Mouse (Mus musculus) intestine, postnatal 0 days (tissue): ENCODE results near the gene Cmtm3. TPM values are rescaled to one million over a fixed set of nuclear protein-coding genes. Genes with fewer than 3 reads are reported as not detected.
"Not testable (repeated sequence)": the region's sequence is repeated elsewhere in the genome, so short reads cannot be mapped to it uniquely, and the experiment has no call there.

Experiments
- ATAC-seq: fragments of 200-750 bp; cut with Nextera tagmentation; 2 replicates; pipeline ENCODE4 v1.8.0; 2017; ENCODE audit warnings: mild to moderate bottlenecking, moderate TSS enrichment, moderate library complexity
- H3K27ac ChIP-seq: fragments of 300-500 bp; sonication (generic); 2 replicates; pipeline ENCODE4 v1.5.1; 2014; ENCODE audit warnings: mild to moderate bottlenecking, low read depth, low read length, moderate library complexity
- H3K27me3 ChIP-seq: fragments of 300-500 bp; sonication (generic); replicated peaks from 2 replicates; pipeline ENCODE4 v1.6.1; 2014; ENCODE audit warnings: low read length, mixed read lengths; ENCODE audit not compliant: control insufficient read depth, insufficient read depth
- H3K36me3 ChIP-seq: fragments of 300-500 bp; sonication (generic); 2 replicates; pipeline ENCODE4 v1.6.1; 2014; ENCODE audit warnings: mild to moderate bottlenecking, moderate library complexity; ENCODE audit not compliant: control insufficient read depth, insufficient read depth
- H3K4me1 ChIP-seq: fragments of 300-500 bp; sonication (generic); replicated peaks from 2 replicates; pipeline ENCODE4 v1.6.1; 2014; ENCODE audit warnings: antibody characterized with exemption, low read length, mixed read lengths; ENCODE audit not compliant: control insufficient read depth, insufficient read depth
- H3K4me2 ChIP-seq: fragments of 300-500 bp; sonication (generic); replicated peaks from 2 replicates; pipeline ENCODE4 v1.6.1; 2014; ENCODE audit warnings: low read depth, mild to moderate bottlenecking, moderate library complexity
- H3K4me3 ChIP-seq: fragments of 300-500 bp; sonication (generic); 2 replicates; pipeline ENCODE4 v1.5.1; 2014; ENCODE audit warnings: low read depth, low read length
- H3K9ac ChIP-seq: fragments of 300-500 bp; sonication (generic); 2 replicates; pipeline ENCODE4 v1.6.1; 2014; ENCODE audit warnings: mild to moderate bottlenecking, low read depth, low read length
- H3K9me3 ChIP-seq: fragments of 300-500 bp; sonication (generic); 2 replicates; pipeline ENCODE4 v1.6.1; 2016; ENCODE audit warnings: mixed run types; ENCODE audit not compliant: control insufficient read depth
- CTCF ChIP-seq: sonication (generic); IDR thresholded peaks from 2 replicates; pipeline ENCODE4 v1.5.1; 2016; ENCODE audit warnings: low read depth, mild to moderate bottlenecking, control low read depth, antibody characterized with exemption, moderate library complexity
- WGBS: fragments of 180-500 bp; shearing (Covaris S2); extraction: QIAGEN DNeasy Blood & Tissue Kit; methylation state at CpG from one replicate; pipeline ENCODE4 v1.1.7; 2014; 5-methylcytosine and 5-hydroxymethylcytosine counted together
- polyA plus RNA-seq: library from polyadenylated mRNA; unstranded; fragments of >200 nt; fragmentation: Nextera tagmentation; extraction: Ambion mirVana; gene quantifications from 2 replicates; pipeline ENCODE4 v1.2.1, GENCODE M21; 2015

The Cmtm3 gene
- 40.3 and 40.5 TPM in 2 replicates for polyA plus RNA-seq

DNA sequence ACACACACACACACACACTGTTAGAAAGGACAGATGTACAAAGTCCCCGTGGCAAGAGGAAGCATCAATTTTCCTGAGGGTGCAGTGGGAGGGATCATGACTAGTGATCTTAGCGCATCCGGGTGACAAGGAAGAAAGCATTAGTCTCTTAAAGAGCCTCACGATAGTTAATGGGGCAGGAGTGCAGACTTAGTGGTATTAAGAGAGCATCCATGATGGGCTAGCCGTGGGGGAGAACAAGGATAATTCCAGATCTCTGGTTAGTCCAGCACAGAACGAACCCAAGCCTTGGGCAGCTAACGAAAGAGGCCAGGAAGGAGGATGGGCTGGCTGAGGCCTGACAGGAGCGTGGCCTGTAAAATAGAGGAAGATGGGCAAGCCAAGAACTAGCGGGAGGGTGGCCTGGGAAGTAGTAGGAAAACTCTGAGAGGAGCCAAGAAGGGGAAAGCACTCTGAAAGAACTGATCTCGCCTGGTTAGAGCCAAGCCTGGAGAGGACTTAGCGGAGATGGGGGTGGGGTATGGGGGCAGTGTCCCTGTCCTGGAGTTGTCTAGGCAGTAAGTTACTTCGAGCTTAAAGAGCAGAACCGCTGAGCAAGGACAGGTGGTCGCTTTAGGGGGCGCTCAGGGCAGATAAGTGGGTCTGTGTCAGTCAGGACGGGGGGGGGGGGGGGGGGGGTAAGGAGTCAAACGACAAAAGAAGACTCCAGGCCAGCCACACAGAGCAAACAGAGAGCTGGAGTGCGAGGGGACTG, at the start of gene Cmtm3:
Gene Cmtm3 (plus strand): TSS at position 182 of the 754 bp plus-strand sequence.
- H3K27ac ChIP-seq, result peak within 1 kb of the TSS; percentile 61
- peak within 1 kb of the TSS; percentile 70 for H3K4me2 ChIP-seq
- no peaks in the 10 kb centered on the region for H3K9me3 ChIP-seq
- H3K4me3 ChIP-seq, result peak within 1 kb of the TSS; percentile 45
- 23% methylated on average over 17 of the region's 18 CpGs for WGBS
- H3K4me1 ChIP-seq, result 0 out of 2 replicates have a peak, but pooled peaks cover 3% of the 10 kb centered on the region
- peak within 1 kb of the TSS; percentile 56; the same call in 1 of the 2 replicates for H3K9ac ChIP-seq
- no peaks in the 10 kb centered on the region for H3K36me3 ChIP-seq
- no peak for TF ChIP-seq CTCF
- H3K27me3 ChIP-seq, result no peaks in the 10 kb centered on the region
- no peak for ATAC-seq

DNA sequence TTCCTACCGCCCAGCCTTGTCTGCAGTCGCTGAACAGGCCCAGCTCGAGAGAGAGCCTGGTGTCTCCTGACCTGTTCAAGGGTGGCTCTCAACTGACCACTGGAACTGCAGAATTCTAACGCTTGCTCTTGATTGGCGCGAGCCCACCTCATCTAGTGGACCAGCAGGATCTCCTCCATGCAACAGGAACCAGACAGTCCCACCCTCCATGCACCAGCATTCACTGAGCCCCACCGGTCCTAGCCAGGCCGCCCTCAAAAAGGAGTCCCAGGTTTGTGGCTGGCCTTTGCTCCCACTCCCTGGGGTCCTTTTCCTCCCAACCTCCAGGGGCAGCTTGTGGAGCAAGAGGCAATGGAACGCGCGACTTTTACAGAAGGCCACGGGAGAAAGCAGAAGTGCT, 46.1 kb upstream of the Cmtm3 start, which contains the start of gene Cmtm2a:
Gene Cmtm2a (minus strand): TSS at position 101 of the 400 bp plus-strand sequence.
- ATAC-seq, H3K27me3 ChIP-seq, H3K27ac ChIP-seq, H3K4me3 ChIP-seq, H3K36me3 ChIP-seq, H3K4me1 ChIP-seq, H3K9ac ChIP-seq, H3K9me3 ChIP-seq, H3K4me2 ChIP-seq: not testable (repeated sequence)
- WGBS, result 88% methylated on average over 12 of the region's 12 CpGs

DNA sequence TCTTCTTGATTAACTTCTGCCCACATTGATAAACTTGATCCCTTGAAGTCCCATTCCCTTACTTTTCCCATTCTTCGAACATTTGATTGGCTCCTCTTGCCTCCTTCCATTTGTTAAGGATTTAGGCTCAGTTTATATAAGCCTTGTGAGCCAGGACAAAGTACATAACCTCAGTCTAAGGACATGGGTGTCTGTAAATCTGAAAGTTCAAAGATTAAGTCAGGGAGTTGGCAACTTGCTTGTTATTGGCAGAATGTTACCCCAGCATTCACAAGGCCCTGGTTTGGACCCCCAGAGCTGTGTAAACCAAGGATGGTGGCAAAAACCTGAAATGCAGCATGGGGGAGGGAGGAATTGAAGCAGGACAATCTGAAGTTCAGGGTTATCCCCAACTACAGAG, 44.8 kb upstream of the Cmtm3 start:
- no peak for ATAC-seq
- TF ChIP-seq CTCF, result no peak

DNA sequence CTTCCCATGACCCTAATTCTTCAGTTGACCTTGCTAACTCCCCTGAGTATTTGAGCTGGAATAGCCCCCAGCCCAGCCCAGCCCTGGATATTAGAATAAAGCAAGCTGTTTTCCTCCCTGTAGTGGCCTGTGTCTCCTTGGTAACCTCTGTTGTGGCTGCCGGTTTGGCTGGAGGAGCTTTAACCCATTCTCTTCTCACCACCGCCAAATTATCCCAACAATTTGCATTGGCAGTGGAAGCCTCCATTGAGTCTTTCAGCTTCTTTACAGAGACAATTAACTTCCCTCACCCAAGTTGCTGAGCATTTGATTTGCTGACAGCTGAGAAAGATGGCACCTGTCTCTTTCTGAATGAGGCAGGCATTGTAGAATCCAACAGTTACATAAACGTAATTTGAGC, 37.6 kb upstream of the Cmtm3 start:
- not testable (repeated sequence) for H3K9ac ChIP-seq, H3K27ac ChIP-seq, H3K27me3 ChIP-seq, ATAC-seq, H3K4me3 ChIP-seq, H3K4me1 ChIP-seq, H3K4me2 ChIP-seq, H3K36me3 ChIP-seq, H3K9me3 ChIP-seq
- 32% methylated on average over 3 of the region's 3 CpGs for WGBS

More for the DNA sequence above, 44.8 kb upstream of the Cmtm3 start:
- no peaks in the 10 kb centered on the region for H3K36me3 ChIP-seq
- H3K4me2 ChIP-seq, result no peak overlapping the region
- no peak overlapping the region for H3K9ac ChIP-seq
- 65% methylated on average over 1 of the region's 1 CpGs for WGBS
- H3K27me3 ChIP-seq, result no peaks in the 10 kb centered on the region
- no peaks in the 10 kb centered on the region for H3K4me1 ChIP-seq
- no peaks in the 10 kb centered on the region for H3K9me3 ChIP-seq
- no peak overlapping the region for H3K4me3 ChIP-seq
- H3K27ac ChIP-seq, result no peak overlapping the region

DNA sequence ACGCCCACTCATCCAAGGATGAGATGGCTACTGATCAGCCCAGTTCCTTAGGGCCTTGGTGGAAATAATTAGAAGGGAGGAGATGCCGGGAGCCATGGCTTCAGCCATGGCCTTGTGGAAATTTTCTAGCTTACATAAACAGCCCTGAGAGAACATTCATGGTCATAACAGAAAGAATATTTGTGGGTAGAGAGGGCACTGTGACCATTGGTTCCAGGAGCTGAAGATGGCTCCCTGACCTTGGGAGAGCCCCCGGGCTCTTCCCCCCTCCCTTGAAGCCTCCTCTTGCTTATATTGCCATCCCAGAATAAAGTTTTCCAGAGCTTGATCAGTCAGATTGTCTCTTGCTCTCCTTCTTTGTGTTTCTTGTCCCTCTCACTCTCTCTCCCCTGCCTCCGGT, 36.7 kb upstream of the Cmtm3 start:
- not testable (repeated sequence) for ATAC-seq, H3K4me3 ChIP-seq, H3K9me3 ChIP-seq, H3K9ac ChIP-seq, H3K36me3 ChIP-seq, H3K27ac ChIP-seq, H3K4me2 ChIP-seq, H3K4me1 ChIP-seq, H3K27me3 ChIP-seq
- 93% methylated on average over 4 of the region's 4 CpGs for WGBS

DNA sequence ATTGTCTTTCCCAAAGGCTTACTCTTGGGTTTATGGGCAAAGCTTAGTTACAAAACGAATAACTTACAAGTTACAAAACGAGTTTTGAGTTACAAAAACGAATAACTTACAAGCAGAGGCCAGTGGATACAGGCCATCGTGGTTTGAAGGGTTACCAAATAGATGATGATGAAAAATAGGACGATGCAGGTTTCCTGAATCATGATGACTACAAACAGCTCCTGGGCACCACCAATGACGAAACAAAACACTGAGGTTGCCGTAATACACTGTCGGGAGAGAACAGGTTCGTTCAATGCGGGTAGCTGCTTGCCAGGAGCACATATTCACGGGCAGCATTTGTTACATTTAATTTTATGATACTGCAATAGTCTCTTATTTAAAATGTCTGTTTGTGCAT, 34.2 kb upstream of the Cmtm3 start:
- no peak overlapping the region for H3K4me3 ChIP-seq
- H3K9me3 ChIP-seq, result no peaks in the 10 kb centered on the region
- TF ChIP-seq CTCF, result no peak
- H3K4me1 ChIP-seq, result no peaks in the 10 kb centered on the region
- WGBS, result 85% methylated on average over 11 of the region's 11 CpGs
- no peak for ATAC-seq
- H3K27me3 ChIP-seq, result no peaks in the 10 kb centered on the region
- H3K9ac ChIP-seq, result no peak overlapping the region
- H3K36me3 ChIP-seq, result no peaks in the 10 kb centered on the region
- no peak overlapping the region for H3K27ac ChIP-seq
- no peak overlapping the region for H3K4me2 ChIP-seq

DNA sequence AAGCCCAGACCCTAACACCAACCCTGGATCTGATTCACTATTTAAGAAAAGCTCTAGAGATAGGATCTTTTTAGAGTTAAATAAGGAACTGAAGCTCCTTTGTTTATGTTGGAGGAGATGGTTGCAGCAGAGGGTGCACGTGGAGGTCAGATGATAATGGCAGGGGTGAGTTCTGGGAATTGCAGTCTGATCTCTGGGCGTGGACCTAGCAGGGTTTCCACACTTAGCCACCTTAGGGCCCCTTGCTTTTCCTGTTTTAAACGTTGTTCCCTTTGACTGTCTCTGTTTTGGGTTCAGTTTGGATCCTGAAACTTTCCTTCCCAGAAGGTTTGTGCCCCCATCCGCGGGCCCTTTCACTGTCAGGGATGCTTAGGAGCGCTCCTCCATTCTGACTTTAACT, 30.9 kb upstream of the Cmtm3 start:
- H3K27me3 ChIP-seq, H3K4me1 ChIP-seq, H3K4me3 ChIP-seq, H3K9me3 ChIP-seq, H3K27ac ChIP-seq, H3K4me2 ChIP-seq, H3K9ac ChIP-seq, H3K36me3 ChIP-seq: not testable (repeated sequence)
- WGBS, result 29% methylated on average over 6 of the region's 6 CpGs
- 0 out of 2 replicates have a peak, but pooled peaks have one; percentile 31 for ATAC-seq

DNA sequence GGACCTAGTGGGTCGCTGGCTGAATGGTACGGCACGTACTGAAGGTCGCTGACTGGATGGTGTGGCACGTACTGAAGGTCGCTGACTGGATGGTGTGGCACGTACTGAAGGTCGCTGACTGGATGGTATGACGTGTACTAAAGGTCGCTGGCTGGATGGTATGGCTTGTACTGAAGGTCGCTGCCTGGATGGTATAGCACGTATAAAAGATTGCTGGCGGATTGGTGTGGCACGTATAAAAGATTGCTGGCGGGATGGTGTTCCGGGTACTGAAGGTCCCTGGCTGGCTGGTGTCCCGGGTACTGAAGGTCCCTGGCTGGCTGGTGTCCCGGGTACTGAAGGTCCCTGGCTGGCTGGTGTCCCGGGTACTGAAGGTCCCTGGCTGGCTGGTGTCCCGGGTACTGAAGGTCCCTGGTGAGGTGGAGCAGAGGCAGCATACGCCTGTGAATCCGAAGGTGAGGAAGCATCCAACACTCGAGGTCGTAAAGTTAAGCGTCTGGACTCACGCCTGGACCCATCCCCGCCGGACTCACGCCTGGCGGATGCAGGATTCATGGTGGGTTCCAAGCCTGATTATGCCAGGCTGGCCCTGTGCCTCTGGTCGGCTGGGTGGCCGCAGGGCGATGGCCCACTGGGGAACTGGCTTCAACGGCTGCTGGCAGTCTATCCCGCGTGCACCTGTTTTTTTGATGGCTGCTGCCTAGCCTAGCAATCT, 29.6 kb upstream of the Cmtm3 start, which contains the start of the genes Gm45711 and Cmtm1:
Gene Gm45711 (minus strand): TSS at position 641 of the 715 bp plus-strand sequence.
Gene Cmtm1 (minus strand): TSS at position 705 of the 715 bp plus-strand sequence.
- H3K36me3 ChIP-seq, ATAC-seq, H3K4me3 ChIP-seq, H3K9ac ChIP-seq, H3K27ac ChIP-seq, H3K4me2 ChIP-seq, H3K4me1 ChIP-seq, H3K9me3 ChIP-seq, H3K27me3 ChIP-seq: not testable (repeated sequence)
- WGBS, result 89% methylated on average over 35 of the region's 36 CpGs

DNA sequence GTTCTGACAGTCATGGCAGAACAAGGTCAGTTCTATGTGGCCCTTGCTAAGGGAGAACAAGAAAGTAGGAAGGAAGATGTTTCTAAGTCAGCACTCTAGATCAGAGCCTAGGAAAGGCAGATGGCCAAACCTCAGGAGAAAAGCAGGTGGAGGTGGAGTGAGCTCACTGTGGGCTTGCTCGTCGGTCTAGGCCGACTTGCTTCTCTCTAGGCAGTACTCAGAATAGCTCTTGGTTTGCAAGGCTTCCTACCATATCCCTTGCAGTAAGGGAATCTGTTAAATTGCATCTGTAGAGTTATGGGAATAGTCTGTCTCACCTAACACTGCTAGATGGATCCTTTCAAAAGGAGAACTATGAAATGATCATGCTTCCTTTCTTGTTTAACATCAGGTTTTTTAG, 27.2 kb upstream of the Cmtm3 start:
- not testable (repeated sequence) for H3K4me2 ChIP-seq, H3K9ac ChIP-seq, H3K27ac ChIP-seq, H3K4me1 ChIP-seq, H3K9me3 ChIP-seq, H3K4me3 ChIP-seq, H3K36me3 ChIP-seq, ATAC-seq, H3K27me3 ChIP-seq
- WGBS, result 92% methylated on average over 3 of the region's 3 CpGs
